Comparison of ENCODE assay signal across 14 mouse cellular contexts in the genomic region with DNA sequence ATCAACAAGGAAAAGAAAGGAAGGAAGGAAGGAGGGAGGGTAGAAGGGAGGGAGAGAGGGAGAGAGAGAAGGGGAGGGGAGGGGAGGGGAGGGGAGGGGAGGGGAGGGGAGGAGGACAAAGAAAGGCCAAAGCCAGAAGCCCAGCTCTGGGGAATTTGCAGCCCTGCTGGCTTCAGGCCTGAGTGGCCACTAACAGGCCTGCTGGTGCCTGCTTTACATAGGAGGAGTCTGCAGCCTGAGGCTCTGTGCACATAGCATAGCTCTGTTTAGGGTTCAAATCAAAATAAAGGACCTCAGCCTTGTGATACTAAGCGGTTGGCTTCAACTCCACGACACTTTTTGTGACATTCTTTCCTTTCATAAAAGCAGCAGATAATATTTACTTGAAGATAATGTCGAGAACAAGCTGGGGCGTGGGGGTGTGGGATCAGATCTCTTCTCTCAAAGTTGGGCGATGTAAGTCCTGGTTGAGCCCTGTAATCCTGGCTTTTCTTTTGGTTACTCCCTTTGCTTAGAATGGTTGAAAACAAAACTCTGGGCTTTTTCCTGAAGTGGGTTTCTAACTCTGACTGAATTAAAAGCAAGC. TPM values are rescaled to one million over a fixed set of nuclear protein-coding genes. Genes with fewer than 3 reads are reported as not detected.
DNase-seq lines count a peak whose midpoint lies in the region; ATAC-seq and TF ChIP-seq lines count a peak whose summit lies in the region.
"Had no signal": no experiment of that assay in that cellular context is flagged by ENCODE, and none has a peak within 500 bp of the region (broad histone marks: within the 10 kb centered on the region; RNA-seq: fewer than 3 reads in every experiment).

No protein-coding gene starts in this region.

- TF ChIP-seq POLR2A in brain, embryonic 14.5 days (IDR thresholded peaks at IDR 0.05; ENCODE audit: borderline replicate concordance, extremely low read depth, insufficient read depth, insufficient read length, poor library complexity, severe bottlenecking) = no peak

- WGBS in kidney, embryonic 16.5 days = 51% methylated on average over 5 of the region's 5 CpGs
- 36% methylated on average over 5 of the region's 5 CpGs for WGBS in embryonic facial prominence, embryonic 14.5 days
- 24% methylated on average over 5 of the region's 5 CpGs for WGBS in midbrain, embryonic 13.5 days

- no peak overlapping the region; the same call in 1 of the 2 replicates for H3K27ac ChIP-seq in kidney, embryonic 16.5 days (ENCODE audit: low read length)
- H3K27ac ChIP-seq in embryonic facial prominence, embryonic 14.5 days (replicated peaks; ENCODE audit: low read depth, low read length) = no peak overlapping the region
- no peak overlapping the region for H3K27ac ChIP-seq in midbrain, embryonic 13.5 days
- H3K27ac ChIP-seq: limb, embryonic 13.5 days had no signal

- TF ChIP-seq CTCF in brain, embryonic 14.5 days (IDR thresholded peaks at IDR 0.05; ENCODE audit: borderline replicate concordance, extremely low read depth, insufficient read depth, insufficient read length) = no peak

- H3K9ac ChIP-seq in kidney, embryonic 16.5 days (replicated peaks; ENCODE audit: low read length) = no peak overlapping the region
- no peak overlapping the region for H3K9ac ChIP-seq in embryonic facial prominence, embryonic 14.5 days (ENCODE audit: low read depth, low read length)
- H3K9ac ChIP-seq in midbrain, embryonic 13.5 days (replicated peaks) = no peak overlapping the region
- H3K9ac ChIP-seq: limb, embryonic 13.5 days had no signal

- ATAC-seq in kidney, embryonic 16.5 days (ENCODE audit: low FRiP score, low TSS enrichment) = peak; percentile 79
- no peak; the same call in 1 of the 2 replicates for ATAC-seq in embryonic facial prominence, embryonic 14.5 days (ENCODE audit: low read depth)
- peak; percentile 78 for ATAC-seq in midbrain, embryonic 13.5 days
- no peak for ATAC-seq in monocyte, adult 5-6 weeks (replicated peaks; ENCODE audit: insufficient number of reproducible peaks, low FRiP score, low TSS enrichment, poor library complexity, severe bottlenecking)
- no peak for ATAC-seq in inflammation-experienced regulatory T-cells, adult 6 months

- no peak overlapping the region for H3K4me3 ChIP-seq in kidney, embryonic 16.5 days (ENCODE audit: low read length)
- no peak overlapping the region for H3K4me3 ChIP-seq in embryonic facial prominence, embryonic 14.5 days (ENCODE audit: low read depth, low read length)
- H3K4me3 ChIP-seq in midbrain, embryonic 13.5 days (replicated peaks) = no peak overlapping the region
- H3K4me3 ChIP-seq: limb, embryonic 13.5 days had no signal

- H3K4me2 ChIP-seq in kidney, embryonic 16.5 days (replicated peaks; ENCODE audit: low read depth, low read length) = no peak overlapping the region
- no peak overlapping the region for H3K4me2 ChIP-seq in embryonic facial prominence, embryonic 14.5 days (ENCODE audit: low read depth, low read length)
- H3K4me2 ChIP-seq in midbrain, embryonic 13.5 days (replicated peaks) = no peak overlapping the region
- H3K4me2 ChIP-seq: limb, embryonic 13.5 days had no signal

- H3K27me3 ChIP-seq in kidney, embryonic 16.5 days (ENCODE audit: insufficient read depth, low read length) = no peaks in the 10 kb centered on the region
- H3K27me3 ChIP-seq in embryonic facial prominence, embryonic 14.5 days (replicated peaks; ENCODE audit: control insufficient read depth, insufficient read depth, low read length) = no peaks in the 10 kb centered on the region
- H3K27me3 ChIP-seq in midbrain, embryonic 13.5 days = no peaks in the 10 kb centered on the region
- H3K27me3 ChIP-seq: CH12.LX had no signal

- no peaks in the 10 kb centered on the region for H3K36me3 ChIP-seq in kidney, embryonic 16.5 days (ENCODE audit: insufficient read depth, low read length)
- H3K36me3 ChIP-seq in embryonic facial prominence, embryonic 14.5 days (ENCODE audit: control insufficient read depth, insufficient read depth, low read length) = no peaks in the 10 kb centered on the region
- no peaks in the 10 kb centered on the region for H3K36me3 ChIP-seq in midbrain, embryonic 13.5 days
- H3K36me3 ChIP-seq: limb, embryonic 13.5 days had no signal

- no peak for DNase-seq in kidney, adult 18-20 months
- DNase-seq in brain, embryonic 14.5 days (ENCODE audit: low read depth) = peak; percentile 75
- peak; percentile 31 for DNase-seq in embryonic facial prominence, embryonic 14.5 days (ENCODE audit: low spot score)
- no peak for DNase-seq in heart, adult 18-20 months
- DNase-seq: cerebellum, adult 2 months; gastrocnemius, postnatal 14 days; lung, adult 2 months; right cerebral cortex, adult 18-20 months had no signal

- H3K9me3 ChIP-seq in kidney, embryonic 16.5 days (ENCODE audit: low read length) = no peaks in the 10 kb centered on the region
- H3K9me3 ChIP-seq in embryonic facial prominence, embryonic 14.5 days (ENCODE audit: control insufficient read depth, low read length) = no peaks in the 10 kb centered on the region
- no peaks in the 10 kb centered on the region for H3K9me3 ChIP-seq in midbrain, embryonic 13.5 days

- H3K4me1 ChIP-seq in kidney, embryonic 16.5 days (ENCODE audit: insufficient read depth, low read length) = peaks cover 7% of the 10 kb centered on the region
- H3K4me1 ChIP-seq in embryonic facial prominence, embryonic 14.5 days (ENCODE audit: control insufficient read depth, insufficient read depth, low read length) = no peaks in the 10 kb centered on the region
- peaks cover 5% of the 10 kb centered on the region; the same call in 1 of the 2 replicates for H3K4me1 ChIP-seq in midbrain, embryonic 13.5 days (replicated peaks)
- H3K4me1 ChIP-seq: limb, embryonic 13.5 days had no signal

RNA-seq across cellular contexts. Expression of gene Meis2, which starts 37.9 kb away (rescaled TPM):
- 72.6 and 90.3 TPM in 2 replicates for polyA plus RNA-seq in kidney, embryonic 16.5 days (2015; fragmentation: Nextera tagmentation; extraction: Ambion mirVana)
- polyA plus RNA-seq in brain, embryonic 14.5 days (2012; rRNA removed) = 134 and 209 TPM in 2 replicates
- polyA plus RNA-seq in embryonic facial prominence, embryonic 14.5 days (2014; fragmentation: Nextera tagmentation; extraction: Ambion mirVana) = 30.4 and 40.4 TPM in 2 replicates
- polyA plus RNA-seq in midbrain, embryonic 13.5 days (2015; fragmentation: Nextera tagmentation; extraction: Ambion mirVana) = 69.4 and 79.0 TPM in 2 replicates
- total RNA-seq in monocyte, adult 5-6 weeks (2017) = not detected in 3 replicates
- total RNA-seq in heart, adult 18-20 months (2021) = 10 to 100 TPM; 19.1 to 24.3 TPM
- under 1 TPM in 1 of 3 experiments, not detected in 2; 0.34 TPM for polyA plus RNA-seq in inflammation-experienced regulatory T-cells, adult 6 months (2017; shearing (Covaris generic))
- total RNA-seq: CH12.LX had no signal

Comparison
In these comparisons a context has a peak if more than half of its experiments do, and no peak if none do; other contexts are left out.
1. ATAC-seq: peak in kidney, embryonic 16.5 days (single experiment) and midbrain, embryonic 13.5 days (single experiment); none in embryonic facial prominence, embryonic 14.5 days (single experiment), monocyte, adult 5-6 weeks (single experiment) and inflammation-experienced regulatory T-cells, adult 6 months (single experiment).
2. DNase-seq: peak in brain, embryonic 14.5 days (single experiment) and embryonic facial prominence, embryonic 14.5 days (single experiment); none in kidney, adult 18-20 months (single experiment) and heart, adult 18-20 months (0 of 2).
3. RNA of gene Meis2, which starts 37.9 kb away (polyA plus RNA-seq): 134 to 209 TPM in brain, embryonic 14.5 days, 69.4 to 79.0 TPM in midbrain, embryonic 13.5 days, 72.6 to 90.3 TPM in kidney, embryonic 16.5 days and 30.4 to 40.4 TPM in embryonic facial prominence, embryonic 14.5 days; 0.34 TPM in inflammation-experienced regulatory T-cells, adult 6 months; every median in the first group is over 10 times any median in the second.